Mouse (Mus musculus) E14TG2a.4 (cell line): Measurements from ENCODE around the gene Mapk14.

ENCODE experiments used
- CTCF ChIP-seq: conservative IDR thresholded peaks from 2 replicates; pipeline ENCODE4 v1.5.1; 2014; ENCODE audit warnings: low read length
- NANOG ChIP-seq: IDR thresholded peaks from 2 replicates; pipeline ENCODE4 v1.6.1; 2014; ENCODE audit warnings: borderline replicate concordance, low read length, mixed read lengths
- POU5F1 ChIP-seq: IDR thresholded peaks from 2 replicates; pipeline ENCODE4 v1.6.1; 2014; ENCODE audit warnings: low read length, borderline replicate concordance

DNA sequence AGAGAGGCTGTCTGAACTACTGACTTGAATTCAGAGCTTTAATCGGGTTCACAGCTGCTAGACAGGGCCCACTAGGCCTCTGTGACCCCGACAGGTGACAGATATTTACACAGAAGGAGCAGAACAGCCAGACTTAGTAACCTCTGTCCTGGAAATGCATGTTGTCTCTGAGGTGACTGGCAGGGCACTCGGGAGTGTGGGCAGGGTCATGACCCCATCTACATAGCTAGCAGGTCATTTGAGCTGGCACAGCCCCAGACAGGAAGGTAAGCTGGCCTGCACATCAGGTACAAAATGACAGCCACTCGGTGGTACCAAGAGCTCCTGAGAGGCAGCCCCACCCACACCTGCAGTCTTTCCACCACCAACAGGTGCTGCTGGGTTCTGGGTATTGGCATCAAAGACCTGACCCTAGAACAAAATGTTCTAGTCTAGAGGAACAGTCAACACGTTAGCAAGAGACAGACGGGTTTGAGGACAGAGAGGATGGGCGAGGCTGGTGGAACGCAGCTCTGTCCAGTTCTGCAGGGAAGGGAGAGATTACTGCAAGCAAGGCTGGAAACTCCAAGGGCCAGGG is 69.7 kb downstream of the Mapk14 start:
- TF ChIP-seq CTCF (no peak), POU5F1 (no peak), NANOG (no peak)
